Mouse (Mus musculus): ENCODE data around the gene Cdk2ap2.
A peak's percentile ranks its signal among the peaks of the same experiment; 100 is the strongest.
"Not testable (repeated sequence)": the region's sequence is repeated elsewhere in the genome, so short reads cannot be mapped to it uniquely, and the experiment has no call there.

Gene Cdk2ap2

DNA sequence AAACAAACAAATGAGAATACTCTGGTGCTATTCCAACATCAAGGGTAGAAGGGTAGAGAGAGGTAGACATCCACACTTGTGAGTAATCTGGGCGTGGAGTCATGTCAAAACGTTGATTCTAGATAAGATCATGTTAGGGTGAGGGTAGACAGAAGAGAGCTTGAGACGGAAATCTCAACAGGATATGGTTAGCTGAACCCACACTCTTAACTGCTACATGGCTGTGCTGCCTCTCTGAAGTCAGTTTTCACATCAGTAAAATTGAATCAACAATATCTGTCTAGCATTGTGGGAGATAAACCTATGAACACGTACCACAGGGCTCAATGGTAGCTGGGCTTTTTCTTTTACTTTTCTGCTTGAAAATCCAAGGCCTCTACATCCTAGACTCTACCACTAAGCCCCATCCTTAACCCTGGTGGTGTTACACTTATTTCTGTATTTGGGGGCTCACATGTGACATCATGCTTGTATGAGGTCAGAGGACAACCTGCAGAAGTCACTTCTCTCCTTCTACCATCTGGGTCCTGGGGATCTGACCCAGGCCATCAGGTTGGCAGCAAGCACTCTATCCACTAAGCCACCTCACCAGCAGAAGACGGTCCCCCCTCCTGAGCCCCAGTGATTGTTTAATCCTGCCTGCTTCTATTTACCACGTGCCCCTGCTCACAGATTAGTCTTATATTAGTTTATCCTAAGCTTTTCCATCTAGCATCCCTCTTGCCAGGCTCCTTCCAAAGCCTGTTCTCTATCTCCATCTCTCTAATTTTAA lies 22.9 kb downstream of the Cdk2ap2 start:
- DNase-seq = no peak

DNA sequence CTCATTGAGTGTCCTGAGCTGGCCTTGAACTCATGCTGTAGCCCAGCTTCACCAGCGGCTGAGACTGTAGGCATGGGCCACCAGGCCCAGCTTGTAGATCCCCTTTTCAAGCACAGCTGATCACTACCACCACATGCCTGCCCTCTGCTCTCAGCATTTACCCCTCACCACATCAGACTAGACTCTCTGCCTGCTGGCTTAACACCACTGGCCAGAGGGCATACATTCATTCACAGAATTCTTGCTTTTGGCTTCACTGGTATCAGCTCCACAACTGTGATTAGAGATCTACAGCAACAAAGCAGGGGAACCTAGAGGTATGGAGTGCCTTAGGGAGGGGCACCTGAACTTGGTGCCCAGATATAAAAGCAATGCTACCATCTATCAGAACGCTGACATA lies 23.5 kb downstream of the Cdk2ap2 start:
- no peak for DNase-seq

DNA sequence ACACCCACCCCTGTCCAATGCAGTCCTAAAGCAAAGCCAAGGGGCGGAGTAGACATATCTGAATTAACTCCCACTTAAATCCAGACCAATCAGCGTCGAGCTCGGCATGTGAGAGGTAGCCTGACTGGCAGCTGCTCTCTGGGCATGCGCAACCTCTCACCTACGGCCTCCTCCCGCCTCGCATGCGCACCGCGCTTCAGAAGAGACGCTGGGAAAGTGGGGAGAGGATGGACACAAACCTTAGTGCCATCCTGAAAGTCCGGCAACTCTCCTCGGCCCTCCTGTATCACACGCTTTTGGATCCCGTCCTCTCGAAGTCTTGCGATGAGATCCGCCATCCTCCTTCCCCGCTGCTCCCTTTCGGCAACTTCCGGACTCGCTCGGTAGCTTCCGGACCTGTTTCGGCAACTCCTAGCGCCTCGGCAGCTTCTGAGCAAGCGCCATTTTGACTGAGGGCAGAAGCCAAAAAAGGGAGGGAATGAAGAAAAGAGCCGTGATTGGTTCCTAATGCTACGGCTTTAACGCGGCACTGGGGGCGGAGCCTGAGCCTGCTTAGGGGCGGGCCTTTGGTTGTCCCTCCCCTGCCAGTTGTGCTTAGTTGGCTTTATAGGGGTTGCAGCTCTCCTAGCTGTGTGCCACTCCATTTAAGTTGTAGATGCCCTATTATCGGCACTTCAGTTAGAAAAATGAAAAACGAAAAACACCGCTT lies 24.3 kb downstream of the Cdk2ap2 start:
- peak; percentile 99 for DNase-seq

DNA sequence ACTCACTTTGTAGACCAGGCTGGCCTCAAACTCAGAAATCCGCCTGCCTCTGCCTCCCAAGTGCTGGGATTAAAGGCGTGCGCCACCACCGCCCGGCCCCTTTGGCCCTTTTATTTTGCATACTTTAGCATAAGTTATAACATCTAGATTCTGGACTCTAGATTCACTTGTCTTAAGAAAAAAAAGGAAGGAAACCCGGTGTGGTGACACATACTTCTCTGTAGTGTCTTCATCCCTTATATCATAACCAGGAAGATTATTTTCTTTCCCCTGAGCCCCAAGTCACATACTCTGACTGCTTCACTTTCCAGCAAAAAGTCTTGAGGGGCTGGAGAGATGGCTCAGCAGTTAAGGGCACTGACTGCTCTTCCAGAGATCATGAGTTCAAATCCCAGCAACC lies 24.9 kb downstream of the Cdk2ap2 start:
- DNase-seq = not testable (repeated sequence)

DNA sequence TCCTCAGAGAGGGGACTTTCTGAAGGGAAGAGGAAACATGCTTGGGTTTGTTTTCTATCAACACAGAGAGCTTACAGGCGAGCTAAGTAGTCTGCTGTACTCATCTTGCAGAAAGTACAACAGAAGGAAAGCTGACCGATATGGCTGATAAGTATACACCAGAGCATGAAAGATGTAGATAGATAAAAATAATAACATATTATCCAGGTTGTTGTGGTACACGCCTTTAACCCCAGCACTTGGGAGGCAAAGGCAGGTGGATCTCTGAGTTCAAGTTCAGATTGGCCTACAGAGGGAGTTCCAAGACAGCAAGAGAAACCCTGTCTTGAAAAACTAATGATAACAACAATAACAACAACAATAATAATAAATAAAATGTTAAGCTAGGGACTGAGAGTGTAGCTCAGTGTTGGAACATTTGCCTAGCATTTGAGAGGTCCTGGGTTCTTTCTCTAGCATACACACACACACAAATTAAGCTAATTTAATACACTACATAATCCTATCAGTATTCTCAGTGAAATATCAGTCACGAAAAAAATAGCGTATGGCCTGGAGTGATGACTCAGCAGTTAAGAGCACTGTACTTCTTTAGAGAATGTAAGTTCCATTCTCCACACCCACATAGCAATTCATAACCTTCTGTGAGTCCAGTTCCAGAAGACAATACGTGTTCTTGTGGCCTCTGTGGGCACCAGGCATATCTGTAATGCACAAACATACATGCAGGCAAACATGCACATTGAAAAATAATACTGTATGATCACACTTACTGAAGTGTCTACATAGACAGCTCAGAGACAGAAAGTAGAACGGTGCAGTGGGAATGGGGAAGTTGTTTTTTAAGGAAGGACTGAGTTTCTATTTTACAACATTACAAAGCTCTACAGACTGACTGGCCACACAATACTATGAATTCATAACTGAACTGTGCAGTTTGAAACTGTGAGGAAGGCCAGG lies 25.7 kb downstream of the Cdk2ap2 start:
- no peak for DNase-seq

GRCm38 (mm10) chr19:4124432-4124831 lies 27.4 kb downstream of the Cdk2ap2 start:
- no peak for DNase-seq

GRCm38 (mm10) chr19:4125268-4125667 lies 28.3 kb downstream of the Cdk2ap2 start:
- not testable (repeated sequence) for DNase-seq

- DNase-seq = peak; percentile 98 to 99
Observed at GRCm38 (mm10) chr19:4125741-4126696, 29.0 kb downstream of the Cdk2ap2 start, which contains the start of gene Aip. Aip (minus strand) TSS chr19:4125858.

DNA sequence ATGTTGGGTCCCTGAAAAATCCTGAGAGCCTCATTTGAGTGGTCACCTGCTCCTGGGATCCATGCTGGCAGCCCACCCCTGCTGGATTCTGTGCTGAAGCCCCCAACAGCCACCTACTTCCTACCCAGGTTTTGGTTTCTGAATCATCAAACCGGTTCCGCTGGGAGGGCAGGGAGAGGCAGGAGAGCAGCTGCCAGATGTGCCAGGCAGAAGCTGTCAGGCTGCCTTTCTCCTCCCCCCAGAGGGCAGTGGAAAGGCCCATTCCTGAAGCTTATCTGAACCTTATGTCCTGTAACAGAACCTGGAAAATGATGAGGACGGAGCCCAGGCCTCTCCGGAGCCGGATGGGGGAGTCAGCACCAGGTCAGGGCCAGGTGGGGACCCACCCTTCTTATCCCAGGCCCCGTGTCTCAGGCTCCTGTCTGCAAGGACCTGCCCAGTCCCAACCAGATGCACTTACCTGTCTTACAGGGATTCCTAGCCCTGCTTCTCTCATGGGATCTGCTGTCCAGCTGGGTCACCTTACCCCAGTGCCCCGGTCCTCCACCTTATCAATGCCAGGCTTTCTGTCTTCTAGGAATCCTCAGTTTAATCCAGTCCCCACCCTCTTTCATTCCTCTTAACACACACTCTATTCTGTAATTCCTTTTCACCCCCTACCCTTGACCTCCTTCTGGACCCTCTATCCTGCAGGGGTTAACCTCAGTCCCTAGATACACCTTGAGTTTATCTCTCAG lies 29.9 kb downstream of the Cdk2ap2 start:
- no peak for DNase-seq

- no peak for DNase-seq
Observed at GRCm38 (mm10) chr19:4129462-4129861, 32.5 kb downstream of the Cdk2ap2 start.

- no peak for DNase-seq
Observed at GRCm38 (mm10) chr19:4130106-4130505, 33.1 kb downstream of the Cdk2ap2 start.

DNA sequence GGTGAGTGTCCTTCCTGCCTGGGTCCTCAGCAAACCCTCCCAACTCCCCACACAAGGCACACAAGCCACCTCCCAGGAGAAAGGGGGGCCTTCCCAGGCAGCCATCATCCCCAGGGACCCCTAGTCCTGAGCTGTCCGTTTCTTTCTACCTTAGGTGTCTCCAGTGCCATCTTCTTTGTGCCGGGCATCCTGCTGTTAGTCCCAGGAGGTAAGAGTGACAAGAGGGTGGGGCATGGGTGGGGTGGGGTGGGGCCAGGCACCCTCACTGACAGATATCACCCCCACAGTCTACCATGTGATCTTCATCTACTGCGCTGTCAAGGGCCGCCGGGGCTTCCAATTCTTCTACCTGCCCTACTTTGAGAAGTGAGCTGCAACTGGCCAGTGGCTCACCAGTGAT lies 34.1 kb downstream of the Cdk2ap2 start:
- DNase-seq = no peak

- DNase-seq = no peak
Observed at GRCm38 (mm10) chr19:4131768-4132167, 34.8 kb downstream of the Cdk2ap2 start.

DNA sequence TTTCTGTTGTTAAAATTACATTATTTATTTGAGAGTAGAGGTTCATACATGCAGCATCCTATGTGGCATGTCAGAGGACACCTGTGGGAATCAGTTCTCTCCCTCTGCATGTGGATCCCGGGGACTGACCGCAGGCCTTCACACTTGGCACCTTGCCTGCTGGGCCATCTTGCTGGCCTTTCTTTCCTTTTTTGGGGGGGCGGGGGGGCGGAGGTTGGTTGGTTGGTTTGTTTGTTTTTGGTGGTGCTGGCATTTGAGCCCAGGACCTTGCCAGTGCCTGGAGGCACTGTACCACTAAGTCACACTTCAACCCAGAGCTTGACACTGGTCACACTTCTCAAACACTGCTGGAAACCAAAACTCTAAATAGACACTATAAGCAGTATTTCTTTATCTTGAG lies 37.4 kb downstream of the Cdk2ap2 start:
- no peak for DNase-seq

- not testable (repeated sequence) for DNase-seq
Observed at GRCm38 (mm10) chr19:4135229-4135962, 38.4 kb downstream of the Cdk2ap2 start.

DNA sequence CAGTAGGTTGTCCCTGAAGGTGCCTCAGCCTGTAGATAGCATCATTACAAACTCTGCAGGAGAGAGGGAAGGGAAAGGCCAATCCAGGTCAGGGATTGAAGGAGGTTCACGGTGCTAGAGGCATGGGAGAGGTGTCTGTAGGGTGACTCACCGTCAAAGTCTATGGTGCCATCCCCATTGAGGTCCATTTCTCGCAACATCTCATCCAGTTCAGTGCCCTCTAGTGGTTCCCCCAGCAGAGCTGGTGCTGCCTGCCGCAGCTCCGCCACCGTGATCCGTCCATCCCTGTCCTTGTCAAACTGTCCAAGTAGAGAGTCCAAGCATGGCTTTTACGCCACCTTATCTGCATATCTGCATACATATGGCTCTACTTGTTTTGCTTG lies 39.0 kb downstream of the Cdk2ap2 start:
- DNase-seq = not testable (repeated sequence)

- DNase-seq = no peak
Observed at GRCm38 (mm10) chr19:4136463-4136862, 39.5 kb downstream of the Cdk2ap2 start.

DNA sequence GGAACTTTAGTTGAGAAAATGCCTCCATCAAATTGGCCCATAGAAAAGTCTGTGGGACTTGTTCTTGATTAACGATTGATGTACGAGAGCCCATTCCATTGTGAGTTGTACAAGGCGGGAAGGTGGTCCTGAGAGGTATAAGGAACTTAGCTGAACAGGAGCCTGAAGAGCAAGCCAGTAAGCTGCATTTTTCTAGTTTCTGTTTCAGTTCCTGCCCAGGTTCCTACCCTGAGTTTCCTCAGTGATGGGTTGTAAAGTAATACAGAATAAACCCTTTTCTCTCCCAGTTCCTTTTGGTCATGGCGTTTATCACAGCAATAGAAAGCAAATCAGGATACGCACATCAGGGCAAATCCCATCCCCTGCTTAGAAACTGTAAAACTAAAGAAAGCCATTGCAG lies 40.9 kb downstream of the Cdk2ap2 start:
- no peak for DNase-seq

DNA sequence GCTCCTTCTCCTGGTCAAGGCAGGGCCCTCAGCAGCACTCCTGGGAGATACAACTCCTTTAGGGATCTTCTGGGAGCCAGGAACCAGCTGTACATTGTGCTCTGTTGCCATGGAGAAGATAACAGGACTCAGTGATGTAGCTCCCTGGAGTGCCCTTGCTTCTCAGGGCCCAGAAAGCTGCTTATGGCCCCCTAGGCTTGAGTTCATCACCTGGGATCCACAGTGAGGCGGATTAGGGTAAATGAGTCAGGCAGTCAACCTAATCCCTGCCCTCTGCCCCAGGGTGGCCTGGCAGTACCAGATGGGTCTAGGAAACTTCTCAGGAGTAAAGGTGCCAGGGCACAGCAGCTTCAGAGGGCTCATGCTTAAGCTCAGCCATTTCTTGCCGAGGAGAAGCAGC lies 42.5 kb downstream of the Cdk2ap2 start, which contains the start of gene Gpr152:
TSS of gene Gpr152 (plus strand) at position 342 of the 400 bp plus-strand sequence.
- no peak for DNase-seq

GRCm38 (mm10) chr19:4140147-4140546 lies 43.2 kb downstream of the Cdk2ap2 start:
- DNase-seq = no peak
